Mouse (Mus musculus) small intestine, adult 2 months (tissue): ENCODE measurements around the gene Ndufs2.

ENCODE experiments used
- CTCF ChIP-seq: fragments of 200-500 bp; IDR thresholded peaks from 2 replicates; pipeline ENCODE4 v1.5.1; 2012; ENCODE audit warnings: low read depth, mild to moderate bottlenecking, control low read depth, inconsistent platforms, low read length, moderate library complexity, mixed read lengths; ENCODE audit not compliant: insufficient replicate concordance, insufficient read length; ENCODE audit errors: extremely low read depth
- POLR2A ChIP-seq: fragments of 200-500 bp; IDR thresholded peaks from 2 replicates; pipeline ENCODE4 v1.6.1; 2012; ENCODE audit warnings: low read depth, mild to moderate bottlenecking, control low read depth, inconsistent platforms, low read length, moderate library complexity

DNA sequence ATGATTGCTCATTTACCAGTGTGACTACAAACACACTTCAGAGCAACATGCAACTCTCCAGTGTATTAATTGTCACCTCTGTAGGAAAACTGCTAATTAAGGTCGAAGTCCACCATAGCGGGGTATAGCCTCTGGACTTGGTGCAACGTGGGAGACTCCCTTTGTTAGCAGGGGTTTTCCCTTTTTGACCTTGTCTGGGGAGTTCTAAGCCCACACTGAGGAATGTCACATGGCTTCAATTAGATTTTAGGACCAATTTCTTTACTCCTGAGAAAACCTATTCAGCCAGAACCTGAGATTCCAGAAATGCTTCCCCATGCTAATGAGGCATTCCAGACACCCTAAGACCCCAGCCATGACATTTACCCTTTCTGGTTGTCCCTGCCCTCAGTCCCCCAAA, 21.0 kb downstream of the Ndufs2 start:
- TF ChIP-seq POLR2A (no peak), CTCF (no peak)
